Mouse (Mus musculus): ENCODE measurements around the gene Fbxl17. TPM values are rescaled to one million over a fixed set of nuclear protein-coding genes. Genes with fewer than 3 reads are reported as not detected.

The Fbxl17 gene
- polyA plus RNA-seq, 1 experiment from 2014 or later, result 9.0 TPM

DNA sequence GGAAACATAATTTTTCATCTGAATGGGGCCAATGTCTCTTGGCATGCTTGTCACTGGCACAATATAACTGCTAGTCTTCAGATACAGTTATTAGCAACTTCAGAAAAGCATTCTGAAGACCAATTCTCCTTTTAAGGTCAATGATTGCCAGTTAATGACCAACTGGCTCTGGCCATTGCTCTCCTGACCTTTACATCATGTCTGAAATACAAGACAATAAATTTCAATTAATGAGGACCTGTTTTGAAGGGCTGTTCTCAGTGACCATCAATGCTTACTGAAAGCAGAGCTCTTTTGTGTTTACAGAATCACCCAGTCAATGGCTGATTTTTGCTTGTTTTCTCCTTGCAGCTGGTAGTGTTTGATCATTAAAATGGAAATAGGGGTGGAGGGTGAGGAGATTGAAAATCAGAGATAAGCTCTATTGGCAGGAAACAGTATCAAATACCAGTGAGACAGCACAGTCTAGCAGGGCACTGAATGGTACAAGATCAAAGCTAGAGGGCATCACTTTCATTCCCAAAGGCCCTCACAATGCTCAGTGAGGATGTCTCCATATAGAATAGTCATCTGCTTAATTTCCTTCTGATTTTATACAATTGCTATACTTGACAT, 95.9 kb downstream of the Fbxl17 start:
- H3K27me3 ChIP-seq (ENCODE audit: insufficient read depth, low read length), result no peaks in the 10 kb centered on the region
- no peaks in the 10 kb centered on the region for H3K36me3 ChIP-seq (ENCODE audit: insufficient read depth)
- no peak for TF ChIP-seq CTCF (IDR thresholded peaks at IDR 0.05; ENCODE audit: low read depth)
- H3K9me3 ChIP-seq (ENCODE audit: low read depth, low read length), result no peaks in the 10 kb centered on the region
- no peak for ATAC-seq (ENCODE audit: insufficient read depth)
- DNase-seq, result no peak
- H3K4me2 ChIP-seq, result no peak overlapping the region
- no peak overlapping the region for H3K4me3 ChIP-seq (ENCODE audit: low read depth, low read length)
- H3K27ac ChIP-seq (ENCODE audit: low read depth), result no peak overlapping the region
- peaks cover 8% of the 10 kb centered on the region; the same call in 1 of the 2 replicates for H3K4me1 ChIP-seq (ENCODE audit: insufficient read depth)
- no peak overlapping the region for H3K9ac ChIP-seq

DNA sequence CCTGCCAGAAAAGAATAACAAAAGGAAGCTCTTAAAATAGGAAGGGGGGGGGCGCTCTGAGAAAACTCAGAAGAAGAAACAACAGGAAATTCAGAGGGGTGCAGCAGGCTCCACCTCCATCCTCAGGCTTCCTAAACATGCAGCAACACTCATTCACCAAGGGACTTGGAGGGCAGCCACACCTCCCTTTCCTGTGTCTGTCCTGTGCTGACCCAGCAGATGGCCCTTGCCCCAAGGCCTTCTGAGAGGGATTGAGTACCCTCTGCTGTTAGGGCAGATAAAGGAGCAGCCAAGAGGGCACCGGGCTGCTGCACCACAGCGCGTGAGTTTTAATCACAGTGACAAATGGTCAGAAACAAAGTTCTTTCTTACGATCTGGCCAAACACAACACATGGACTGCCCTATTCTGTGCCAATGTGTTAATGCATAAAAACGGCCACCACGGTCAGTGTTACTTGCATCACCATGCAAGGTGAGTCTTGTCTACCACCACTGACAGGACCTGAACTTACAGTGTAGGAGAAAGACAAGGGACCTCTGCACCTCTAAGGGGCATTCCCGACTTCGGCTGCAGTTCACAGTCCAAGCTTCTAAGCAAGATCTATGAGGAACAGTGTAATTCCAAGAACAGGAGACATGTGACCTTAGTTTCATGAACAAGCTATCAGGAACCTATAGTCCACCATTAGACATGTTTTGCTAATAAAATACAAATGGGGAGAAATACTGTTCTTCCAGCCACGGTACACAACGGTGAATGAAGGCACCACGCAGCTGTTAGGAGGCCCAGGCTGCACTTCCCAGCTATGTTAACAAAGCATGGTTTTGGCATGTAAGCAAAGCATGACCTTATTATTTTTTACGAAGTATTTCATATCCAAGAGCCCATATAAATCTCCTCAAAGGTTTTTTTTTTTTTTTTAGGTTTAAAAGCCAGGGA, 96.8 kb downstream of the Fbxl17 start:
- peak overlapping the region; percentile 12; the same call in 1 of the 2 replicates for H3K27ac ChIP-seq (ENCODE audit: low read depth)
- no peak overlapping the region for H3K4me3 ChIP-seq (ENCODE audit: low read depth, low read length)
- peak; percentile 35; the same call in 1 of the 2 replicates for ATAC-seq (ENCODE audit: insufficient read depth)
- H3K9ac ChIP-seq, result no peak overlapping the region
- TF ChIP-seq CTCF (IDR thresholded peaks at IDR 0.05; ENCODE audit: low read depth), result peak; percentile 23; the same call in 1 of the 2 replicates
- 60% methylated on average over 13 of the region's 13 CpGs for WGBS
- no peaks in the 10 kb centered on the region for H3K27me3 ChIP-seq (ENCODE audit: insufficient read depth, low read length)
- H3K9me3 ChIP-seq (ENCODE audit: low read depth, low read length), result no peaks in the 10 kb centered on the region
- no peaks in the 10 kb centered on the region for H3K36me3 ChIP-seq (ENCODE audit: insufficient read depth)
- H3K4me2 ChIP-seq, result no peak overlapping the region
- peaks cover 8% of the 10 kb centered on the region; the same call in 1 of the 2 replicates for H3K4me1 ChIP-seq (ENCODE audit: insufficient read depth)
- peak; percentile 28 for DNase-seq

DNA sequence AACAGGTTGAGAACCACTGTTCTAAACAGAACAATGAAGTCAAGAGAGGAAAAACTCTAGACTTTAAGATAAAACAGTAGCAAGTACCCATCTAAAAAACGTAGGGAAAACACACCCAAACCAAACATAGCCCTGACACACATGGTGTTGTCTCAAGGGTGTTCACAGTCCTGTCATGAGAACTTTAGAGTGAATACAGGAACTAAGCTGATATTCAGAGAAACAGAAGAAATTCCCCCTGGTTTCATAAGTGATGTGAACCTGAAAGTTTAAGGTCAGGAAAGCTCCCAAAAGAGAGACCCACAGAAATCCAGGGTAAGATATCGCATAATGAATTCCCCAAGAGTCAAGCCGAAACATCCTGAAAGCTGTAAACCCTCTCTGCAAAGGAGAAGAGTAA, 97.6 kb downstream of the Fbxl17 start:
- H3K9ac ChIP-seq, result no peak overlapping the region
- WGBS, result 72% methylated on average over 3 of the region's 3 CpGs
- H3K27ac ChIP-seq (ENCODE audit: low read depth), result no peak overlapping the region
- no peak overlapping the region for H3K4me3 ChIP-seq (ENCODE audit: low read depth, low read length)
- peaks cover 8% of the 10 kb centered on the region; the same call in 1 of the 2 replicates for H3K4me1 ChIP-seq (ENCODE audit: insufficient read depth)
- no peaks in the 10 kb centered on the region for H3K27me3 ChIP-seq (ENCODE audit: insufficient read depth, low read length)
- H3K9me3 ChIP-seq (ENCODE audit: low read depth, low read length), result no peaks in the 10 kb centered on the region
- H3K4me2 ChIP-seq, result no peak overlapping the region
- ATAC-seq (ENCODE audit: insufficient read depth), result no peak
- TF ChIP-seq CTCF (IDR thresholded peaks at IDR 0.05; ENCODE audit: low read depth), result no peak
- no peak for DNase-seq
- no peaks in the 10 kb centered on the region for H3K36me3 ChIP-seq (ENCODE audit: insufficient read depth)

DNA sequence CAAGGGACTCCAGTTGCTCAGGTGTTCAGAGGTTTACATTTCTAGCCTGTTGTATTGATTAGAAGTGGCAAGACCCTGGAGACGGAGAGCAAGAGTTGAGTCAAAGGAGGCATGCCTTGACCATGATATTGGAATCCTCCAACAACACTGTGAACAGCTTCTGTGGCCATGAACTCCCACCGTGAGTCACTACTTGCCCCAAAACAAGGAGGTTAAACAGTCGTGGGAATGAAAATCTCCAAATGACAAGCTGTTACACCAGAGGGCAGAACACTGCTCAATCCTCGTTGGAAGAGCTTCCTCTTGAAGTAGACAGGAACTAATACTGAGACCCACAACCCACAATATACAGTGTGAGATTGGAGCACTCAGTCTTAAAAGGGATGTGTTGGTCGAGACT, 99.2 kb downstream of the Fbxl17 start:
- TF ChIP-seq CTCF (IDR thresholded peaks at IDR 0.05; ENCODE audit: low read depth), result no peak
- peaks cover 8% of the 10 kb centered on the region; the same call in 1 of the 2 replicates for H3K4me1 ChIP-seq (ENCODE audit: insufficient read depth)
- H3K9me3 ChIP-seq (ENCODE audit: low read depth, low read length), result no peaks in the 10 kb centered on the region
- no peak overlapping the region for H3K9ac ChIP-seq
- no peak overlapping the region for H3K27ac ChIP-seq (ENCODE audit: low read depth)
- 74% methylated on average over 5 of the region's 5 CpGs for WGBS
- ATAC-seq (ENCODE audit: insufficient read depth) (no peak), DNase-seq (no peak)
- H3K36me3 ChIP-seq (ENCODE audit: insufficient read depth), result no peaks in the 10 kb centered on the region
- H3K4me3 ChIP-seq (ENCODE audit: low read depth, low read length), result no peak overlapping the region
- H3K4me2 ChIP-seq, result no peak overlapping the region
- H3K27me3 ChIP-seq (ENCODE audit: insufficient read depth, low read length), result no peaks in the 10 kb centered on the region

DNA sequence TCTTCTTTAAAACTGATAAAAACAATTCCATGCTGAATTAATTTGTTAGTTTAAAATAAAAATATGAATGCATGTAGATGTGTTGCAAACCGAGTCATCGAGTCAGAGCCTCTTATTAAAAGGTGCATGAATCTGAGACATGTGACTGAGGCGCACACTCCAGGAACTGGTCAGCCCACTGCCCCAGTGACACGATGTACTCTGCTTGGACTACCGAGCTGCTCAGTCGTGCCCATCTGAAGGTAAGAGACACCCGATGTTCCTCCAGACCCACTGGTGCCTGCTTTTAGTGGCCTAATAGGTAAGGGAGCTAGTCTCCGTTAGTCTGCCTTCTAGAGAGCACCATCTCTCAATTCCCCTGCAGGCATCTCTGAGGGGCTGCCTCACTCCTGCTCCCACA, 100.0 kb downstream of the Fbxl17 start:
- Histone ChIP-seq H3K27me3 (ENCODE audit: insufficient read depth, low read length) (no peaks in the 10 kb centered on the region), H3K4me3 (ENCODE audit: low read depth, low read length) (no peak overlapping the region), H3K27ac (ENCODE audit: low read depth) (no peak overlapping the region), H3K36me3 (ENCODE audit: insufficient read depth) (no peaks in the 10 kb centered on the region), H3K4me2 (no peak overlapping the region), H3K4me1 (ENCODE audit: insufficient read depth) (peaks cover 4% of the 10 kb centered on the region; the same call in 1 of the 2 replicates), H3K9ac (no peak overlapping the region), H3K9me3 (ENCODE audit: low read depth, low read length) (no peaks in the 10 kb centered on the region)
- no peak for TF ChIP-seq CTCF (IDR thresholded peaks at IDR 0.05; ENCODE audit: low read depth)
- DNase-seq (no peak), ATAC-seq (ENCODE audit: insufficient read depth) (no peak)
- 93% methylated on average over 8 of the region's 8 CpGs for WGBS

DNA sequence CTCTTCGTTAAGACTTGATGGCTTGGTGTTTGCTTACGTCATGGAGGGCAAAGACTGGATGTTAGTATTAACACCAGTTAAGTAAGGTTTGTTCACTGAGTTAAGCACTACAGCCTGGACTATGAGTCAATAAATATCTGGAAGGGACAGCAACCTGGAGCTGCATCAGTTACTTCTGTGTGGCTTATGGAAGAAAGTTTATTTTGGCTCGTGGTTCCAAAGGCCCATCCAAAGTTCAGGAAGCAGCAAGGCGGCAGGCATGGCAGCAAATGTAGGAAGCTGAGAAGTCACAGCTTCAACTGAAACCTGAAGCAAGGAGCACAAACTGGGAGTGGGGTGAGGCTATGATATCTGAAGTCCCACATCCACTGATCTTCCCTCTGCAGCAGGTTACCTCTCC, 108.3 kb downstream of the Fbxl17 start:
- no peak for ATAC-seq (ENCODE audit: insufficient read depth)
- no peaks in the 10 kb centered on the region for H3K9me3 ChIP-seq (ENCODE audit: low read depth, low read length)
- no peak overlapping the region for H3K4me2 ChIP-seq
- no peak overlapping the region for H3K9ac ChIP-seq
- H3K4me1 ChIP-seq (ENCODE audit: insufficient read depth), result no peaks in the 10 kb centered on the region
- H3K27me3 ChIP-seq (ENCODE audit: insufficient read depth, low read length), result no peaks in the 10 kb centered on the region
- WGBS, result 73% methylated on average over 4 of the region's 4 CpGs
- no peak overlapping the region for H3K27ac ChIP-seq (ENCODE audit: low read depth)
- TF ChIP-seq CTCF (IDR thresholded peaks at IDR 0.05; ENCODE audit: low read depth), result no peak
- no peaks in the 10 kb centered on the region for H3K36me3 ChIP-seq (ENCODE audit: insufficient read depth)
- H3K4me3 ChIP-seq (ENCODE audit: low read depth, low read length), result no peak overlapping the region
- DNase-seq, result no peak

DNA sequence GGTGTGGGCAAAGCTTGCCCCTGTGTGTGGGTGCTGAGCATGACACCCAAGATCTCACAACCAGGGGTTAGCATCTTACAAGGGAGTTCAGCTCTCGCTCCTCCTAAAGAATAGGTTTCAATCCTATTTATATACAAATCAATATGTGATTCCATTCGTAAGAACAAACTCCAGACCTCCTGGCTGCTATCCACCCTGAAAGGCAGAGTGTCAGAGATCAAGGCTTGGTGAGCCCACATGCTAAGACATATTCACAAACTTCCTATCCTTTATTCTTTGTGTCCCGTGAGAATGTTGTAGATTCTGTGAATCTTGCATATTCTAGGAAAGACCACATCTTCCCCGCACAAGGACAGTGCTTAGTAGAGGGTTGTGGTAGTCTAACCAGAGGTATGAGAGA, 108.9 kb downstream of the Fbxl17 start:
- Histone ChIP-seq H3K4me1 (ENCODE audit: insufficient read depth) (no peaks in the 10 kb centered on the region), H3K36me3 (ENCODE audit: insufficient read depth) (no peaks in the 10 kb centered on the region), H3K27me3 (ENCODE audit: insufficient read depth, low read length) (no peaks in the 10 kb centered on the region), H3K9me3 (ENCODE audit: low read depth, low read length) (no peaks in the 10 kb centered on the region), H3K4me3 (ENCODE audit: low read depth, low read length) (no peak overlapping the region), H3K4me2 (no peak overlapping the region), H3K9ac (no peak overlapping the region), H3K27ac (ENCODE audit: low read depth) (no peak overlapping the region)
- WGBS, result 81% methylated on average over 4 of the region's 4 CpGs
- TF ChIP-seq CTCF (IDR thresholded peaks at IDR 0.05; ENCODE audit: low read depth), result no peak
- no peak for ATAC-seq (ENCODE audit: insufficient read depth)
- no peak for DNase-seq

Data from lung, embryonic 14.5 days (tissue).